Mouse (Mus musculus): ENCODE measurements around the gene Ccl3. TPM values are rescaled to one million over a fixed set of nuclear protein-coding genes. Genes with fewer than 3 reads are reported as not detected.

Ccl3 gene
- 0.91 and 1.9 TPM in 2 replicates for polyA plus RNA-seq (2015; fragmentation: Nextera tagmentation; extraction: Ambion mirVana)

DNA sequence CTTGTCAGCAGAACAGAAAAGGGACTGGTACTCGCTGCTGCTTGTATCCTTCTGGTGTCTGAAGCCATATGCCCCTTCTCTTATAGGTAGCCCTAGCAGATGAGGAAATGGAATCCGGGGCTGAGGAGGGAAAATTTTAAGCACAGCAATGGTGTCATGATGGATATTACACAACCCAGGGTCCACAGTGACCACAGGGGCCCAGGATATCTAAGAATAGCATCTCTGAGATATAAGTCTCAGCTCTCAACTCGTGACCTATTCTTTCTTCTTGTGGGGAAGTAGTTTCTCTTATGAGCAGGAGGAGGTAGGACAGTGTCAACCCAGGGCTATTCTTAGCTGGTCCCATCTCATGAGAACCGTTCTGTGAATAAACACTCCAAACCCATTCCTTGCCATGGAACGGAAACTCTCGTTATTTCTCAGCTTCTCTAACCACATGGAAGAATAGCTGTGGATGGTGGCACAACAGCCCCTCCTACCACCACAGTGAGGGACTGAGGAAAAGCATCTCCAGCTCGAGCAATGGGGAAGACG, at the start of gene Ccl3:
Ccl3 (minus strand) TSS at position 51 of the 537 bp plus-strand sequence.
- 82% methylated on average over 8 of the region's 8 CpGs for WGBS

DNA sequence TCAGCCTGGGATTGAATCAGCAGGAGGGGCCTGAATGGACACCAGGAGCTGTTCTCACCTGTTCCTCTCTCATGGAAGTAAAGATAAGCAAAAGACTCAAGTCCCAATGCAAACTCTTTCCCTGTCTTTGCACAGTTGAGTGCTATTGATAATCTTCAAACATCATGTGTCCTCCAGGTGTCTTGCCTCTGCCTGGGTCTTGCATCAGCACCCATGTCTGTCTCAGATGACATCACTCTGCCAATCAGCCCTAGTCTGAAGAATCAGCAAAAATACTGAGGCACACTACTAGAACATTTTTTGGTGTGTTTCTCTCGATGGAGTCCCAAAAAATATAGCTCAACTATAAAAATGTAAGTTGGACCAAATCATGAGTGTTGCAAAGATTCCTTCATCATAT, 42.9 kb upstream of the Ccl3 start:
- WGBS, result 75% methylated on average over 1 of the region's 1 CpGs
- Histone ChIP-seq H3K27ac (replicated peaks) (no peak overlapping the region), H3K4me1 (no peaks in the 10 kb centered on the region), H3K9ac (replicated peaks) (no peak overlapping the region), H3K27me3 (replicated peaks) (no peaks in the 10 kb centered on the region), H3K9me3 (replicated peaks) (no peaks in the 10 kb centered on the region), H3K4me2 (no peak overlapping the region), H3K4me3 (replicated peaks) (no peak overlapping the region), H3K36me3 (no peaks in the 10 kb centered on the region)
- ATAC-seq (ENCODE audit: low FRiP score), result no peak

More for the DNA sequence above, at the start of gene Ccl3:
- ATAC-seq (ENCODE audit: low FRiP score), result no peak
- no peaks in the 10 kb centered on the region for H3K9me3 ChIP-seq (replicated peaks)
- no peaks in the 10 kb centered on the region for H3K36me3 ChIP-seq
- no peak within 1 kb of the TSS for H3K4me2 ChIP-seq
- no peak within 1 kb of the TSS for H3K4me3 ChIP-seq (replicated peaks)
- H3K9ac ChIP-seq (replicated peaks), result no peak within 1 kb of the TSS
- no peak within 1 kb of the TSS for H3K27ac ChIP-seq (replicated peaks)
- H3K4me1 ChIP-seq, result no peaks in the 10 kb centered on the region
- H3K27me3 ChIP-seq (replicated peaks), result no peaks in the 10 kb centered on the region

DNA sequence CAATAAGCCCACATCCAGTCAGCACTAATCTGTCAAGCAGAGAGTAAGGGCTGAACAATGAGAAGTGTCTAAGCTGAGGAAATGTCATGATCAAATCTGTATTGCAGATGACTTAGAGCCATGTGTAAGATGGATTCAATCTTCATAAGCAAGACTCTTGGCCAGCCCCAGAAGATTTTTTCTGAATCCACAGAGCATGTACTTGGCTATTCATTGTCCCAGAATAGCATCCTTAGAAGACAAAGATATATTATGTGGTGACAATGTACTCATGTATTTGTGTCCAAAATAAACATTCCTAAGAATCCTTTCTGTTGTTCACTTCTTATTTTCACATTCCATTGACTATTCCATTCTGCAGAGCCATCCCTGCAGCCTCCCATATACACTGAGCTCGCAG, 40.8 kb upstream of the Ccl3 start:
- Histone ChIP-seq H3K4me3 (replicated peaks) (no peak overlapping the region), H3K27me3 (replicated peaks) (no peaks in the 10 kb centered on the region), H3K9ac (replicated peaks) (no peak overlapping the region), H3K4me1 (no peaks in the 10 kb centered on the region), H3K27ac (replicated peaks) (no peak overlapping the region), H3K9me3 (replicated peaks) (no peaks in the 10 kb centered on the region), H3K4me2 (no peak overlapping the region), H3K36me3 (no peaks in the 10 kb centered on the region)
- WGBS, result 82% methylated on average over 1 of the region's 1 CpGs
- no peak for ATAC-seq (ENCODE audit: low FRiP score)

DNA sequence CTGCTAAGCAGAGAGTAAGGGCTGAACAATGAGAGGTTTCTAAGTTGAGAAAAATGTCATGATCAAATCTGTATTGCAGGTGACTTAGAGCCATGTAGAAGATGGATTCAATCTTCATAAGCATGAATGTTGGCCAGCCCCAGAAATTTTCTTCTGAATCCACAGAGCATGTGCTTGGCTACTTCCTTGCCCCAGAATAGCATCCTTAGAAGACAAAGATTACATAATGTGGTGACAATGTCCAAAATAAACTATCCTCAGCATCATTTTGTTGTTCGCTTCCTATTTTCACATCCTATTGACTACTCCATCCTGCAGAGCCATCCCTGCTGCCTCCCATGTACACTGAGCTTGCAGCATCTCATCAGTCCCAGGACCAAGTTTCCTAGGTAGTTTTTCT, 26.5 kb upstream of the Ccl3 start:
- no peak for ATAC-seq (ENCODE audit: low FRiP score)
- no peak overlapping the region for H3K9ac ChIP-seq (replicated peaks)
- H3K27ac ChIP-seq (replicated peaks), result no peak overlapping the region
- WGBS, result 89% methylated on average over 1 of the region's 1 CpGs
- H3K4me1 ChIP-seq, result no peaks in the 10 kb centered on the region
- no peak overlapping the region for H3K4me2 ChIP-seq
- H3K9me3 ChIP-seq (replicated peaks), result no peaks in the 10 kb centered on the region
- H3K27me3 ChIP-seq (replicated peaks), result no peaks in the 10 kb centered on the region
- H3K36me3 ChIP-seq, result no peaks in the 10 kb centered on the region
- no peak overlapping the region for H3K4me3 ChIP-seq (replicated peaks)

DNA sequence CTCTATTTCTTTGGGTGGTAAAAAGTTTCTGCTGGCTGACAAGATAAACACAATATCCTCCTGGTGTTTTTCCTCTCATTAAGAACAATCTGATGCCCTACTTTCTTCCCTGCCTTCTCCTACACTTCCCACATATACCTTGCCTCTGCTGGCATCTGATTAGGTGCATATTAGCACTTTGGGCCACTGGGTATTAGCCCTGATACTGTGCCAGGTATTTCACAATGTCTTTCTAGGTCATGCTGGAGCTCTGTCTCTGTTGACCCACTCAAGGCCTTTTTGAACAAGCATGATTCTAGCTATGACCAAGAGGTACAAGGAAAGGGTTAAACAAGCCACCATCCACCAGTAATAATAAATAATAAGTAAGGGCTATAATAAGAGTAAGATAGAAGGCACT, 22.6 kb upstream of the Ccl3 start:
- no peaks in the 10 kb centered on the region for H3K4me1 ChIP-seq
- no peaks in the 10 kb centered on the region for H3K36me3 ChIP-seq
- H3K9me3 ChIP-seq (replicated peaks), result no peaks in the 10 kb centered on the region
- no peak for ATAC-seq (ENCODE audit: low FRiP score)
- H3K9ac ChIP-seq (replicated peaks), result no peak overlapping the region
- H3K27me3 ChIP-seq (replicated peaks), result no peaks in the 10 kb centered on the region
- H3K4me3 ChIP-seq (replicated peaks), result no peak overlapping the region
- no peak overlapping the region for H3K4me2 ChIP-seq
- no peak overlapping the region for H3K27ac ChIP-seq (replicated peaks)

DNA sequence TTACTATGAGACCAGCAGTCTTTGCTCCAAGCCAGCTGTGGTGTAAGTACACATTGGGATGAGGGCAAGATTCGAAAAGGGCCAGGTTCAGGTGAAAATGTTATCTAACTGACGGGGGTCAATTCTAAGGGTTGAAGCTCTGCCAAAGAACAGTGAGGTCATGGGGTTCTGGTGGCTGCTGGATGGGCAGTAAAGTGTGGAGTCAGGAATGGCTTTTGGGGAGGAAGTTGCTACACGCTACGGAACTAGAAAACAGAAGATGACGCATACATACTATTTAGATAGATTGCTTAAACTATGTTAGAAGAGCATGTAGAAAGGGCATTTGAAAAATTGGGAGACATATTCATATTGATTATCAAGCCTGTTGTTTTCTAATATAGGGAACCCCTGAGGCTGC, 14.4 kb upstream of the Ccl3 start:
- Histone ChIP-seq H3K4me2 (no peak overlapping the region), H3K27me3 (replicated peaks) (no peaks in the 10 kb centered on the region), H3K9me3 (replicated peaks) (no peaks in the 10 kb centered on the region), H3K4me1 (no peaks in the 10 kb centered on the region), H3K9ac (replicated peaks) (no peak overlapping the region), H3K36me3 (no peaks in the 10 kb centered on the region), H3K27ac (replicated peaks) (no peak overlapping the region), H3K4me3 (replicated peaks) (no peak overlapping the region)
- ATAC-seq (ENCODE audit: low FRiP score), result no peak
- 81% methylated on average over 5 of the region's 5 CpGs for WGBS

DNA sequence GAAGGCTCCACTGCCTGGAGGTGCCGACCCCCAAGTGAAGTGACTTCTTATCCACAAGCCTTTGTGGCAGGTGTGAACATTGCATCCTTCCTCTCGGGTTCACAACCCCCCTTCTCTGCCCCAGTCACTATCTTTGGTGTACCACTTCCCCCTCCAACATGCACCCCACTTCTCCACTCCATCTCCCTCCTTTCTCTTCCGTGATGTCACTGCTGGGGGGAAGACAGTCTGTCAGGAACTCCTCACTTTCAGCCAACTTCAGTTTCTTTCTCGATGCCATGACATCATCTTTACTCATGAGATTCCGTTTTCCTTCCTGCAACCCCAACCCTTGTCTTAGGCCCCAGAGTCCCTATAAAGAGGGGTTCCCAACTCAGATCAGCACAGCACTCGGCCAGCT, 13.0 kb upstream of the Ccl3 start, which contains the start of gene Ccl4:
Ccl4 (plus strand) TSS at position 381 of the 400 bp plus-strand sequence.
- no peak for ATAC-seq (ENCODE audit: low FRiP score)

DNA sequence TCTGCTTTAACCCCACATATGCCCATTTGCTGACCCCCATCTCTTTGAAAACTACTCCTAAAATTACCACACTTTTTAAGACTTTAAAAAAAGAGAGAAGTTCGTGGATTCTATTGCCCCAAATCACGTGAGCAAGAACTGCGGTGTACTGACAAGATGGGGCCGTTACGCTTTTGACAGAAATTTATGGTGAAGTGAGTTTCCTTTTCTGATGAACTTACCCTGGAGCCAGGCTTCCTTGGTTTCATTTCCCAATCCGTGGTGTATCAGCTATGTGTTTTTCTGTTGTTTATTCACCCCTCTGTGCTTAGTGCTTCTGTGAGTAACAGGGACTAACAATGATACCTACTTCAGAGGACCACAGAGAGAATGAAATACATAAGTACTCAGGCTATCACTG, 9.6 kb upstream of the Ccl3 start:
- Histone ChIP-seq H3K4me3 (replicated peaks) (no peak overlapping the region), H3K27ac (replicated peaks) (no peak overlapping the region), H3K4me2 (no peak overlapping the region), H3K4me1 (no peaks in the 10 kb centered on the region), H3K9me3 (replicated peaks) (no peaks in the 10 kb centered on the region), H3K9ac (replicated peaks) (no peak overlapping the region), H3K36me3 (no peaks in the 10 kb centered on the region), H3K27me3 (replicated peaks) (no peaks in the 10 kb centered on the region)
- ATAC-seq (ENCODE audit: low FRiP score), result no peak
- 72% methylated on average over 6 of the region's 6 CpGs for WGBS

More for the DNA sequence above, 13.0 kb upstream of the Ccl3 start, which contains the start of gene Ccl4:
- Histone ChIP-seq H3K9me3 (replicated peaks) (no peaks in the 10 kb centered on the region), H3K27me3 (replicated peaks) (no peaks in the 10 kb centered on the region), H3K4me1 (no peaks in the 10 kb centered on the region), H3K4me2 (no peak within 1 kb of the TSS), H3K27ac (replicated peaks) (no peak within 1 kb of the TSS), H3K4me3 (replicated peaks) (no peak within 1 kb of the TSS), H3K9ac (replicated peaks) (no peak within 1 kb of the TSS), H3K36me3 (no peaks in the 10 kb centered on the region)
- WGBS, result 88% methylated on average over 6 of the region's 6 CpGs

DNA sequence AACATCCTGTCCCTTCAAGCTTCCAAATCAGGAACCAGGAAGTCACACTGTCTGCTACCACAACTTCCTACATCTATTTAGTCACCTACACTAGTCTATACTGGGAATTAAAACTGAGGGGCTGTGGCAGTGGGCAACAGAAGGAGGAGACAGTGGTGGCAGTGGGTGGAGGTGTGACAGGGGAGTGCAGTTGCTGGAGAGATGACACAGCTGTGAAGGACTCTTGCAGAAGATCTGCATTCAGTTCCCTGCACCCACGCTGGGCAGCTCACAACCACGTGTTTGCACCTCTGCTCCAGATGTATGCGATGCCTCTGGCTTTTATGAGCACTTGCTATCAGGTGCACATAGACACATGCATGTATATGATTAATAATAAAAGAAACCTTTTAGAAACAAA, 8.4 kb upstream of the Ccl3 start:
- 85% methylated on average over 3 of the region's 3 CpGs for whole genome bisulfite sequencing
- no peak for ATAC-seq (ENCODE audit: low FRiP score)
- no peaks in the 10 kb centered on the region for H3K4me1 ChIP-seq
- H3K9ac ChIP-seq (replicated peaks), result no peak overlapping the region
- H3K9me3 ChIP-seq (replicated peaks), result no peaks in the 10 kb centered on the region
- H3K4me3 ChIP-seq (replicated peaks), result no peak overlapping the region
- H3K27me3 ChIP-seq (replicated peaks), result no peaks in the 10 kb centered on the region
- H3K4me2 ChIP-seq, result no peak overlapping the region
- no peak overlapping the region for H3K27ac ChIP-seq (replicated peaks)
- H3K36me3 ChIP-seq, result no peaks in the 10 kb centered on the region

DNA sequence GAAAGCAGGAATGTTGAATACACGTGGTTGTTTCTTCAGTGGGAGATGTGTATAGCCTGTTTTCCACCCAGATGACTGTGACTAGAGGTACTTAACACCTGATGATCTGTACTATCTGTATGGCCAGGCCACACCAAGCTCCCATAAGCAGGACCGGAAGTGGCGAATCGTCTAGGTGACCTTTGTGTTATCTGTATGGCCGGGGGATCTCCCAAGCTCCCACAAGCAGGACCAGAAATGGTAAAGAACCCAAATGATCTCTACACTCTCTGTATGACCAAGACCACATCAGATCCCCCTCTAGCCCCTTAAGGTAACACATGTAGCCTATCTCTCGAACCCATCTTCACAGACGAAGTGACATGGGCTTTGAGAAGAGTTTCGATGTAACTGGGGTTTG, 5.5 kb upstream of the Ccl3 start:
- Histone ChIP-seq H3K4me2 (no peak overlapping the region), H3K9ac (replicated peaks) (no peak overlapping the region), H3K27ac (replicated peaks) (no peak overlapping the region), H3K9me3 (replicated peaks) (no peaks in the 10 kb centered on the region), H3K36me3 (no peaks in the 10 kb centered on the region), H3K4me3 (replicated peaks) (no peak overlapping the region), H3K4me1 (no peaks in the 10 kb centered on the region), H3K27me3 (replicated peaks) (no peaks in the 10 kb centered on the region)
- 91% methylated on average over 8 of the region's 8 CpGs for WGBS
- no peak for ATAC-seq (ENCODE audit: low FRiP score)

DNA sequence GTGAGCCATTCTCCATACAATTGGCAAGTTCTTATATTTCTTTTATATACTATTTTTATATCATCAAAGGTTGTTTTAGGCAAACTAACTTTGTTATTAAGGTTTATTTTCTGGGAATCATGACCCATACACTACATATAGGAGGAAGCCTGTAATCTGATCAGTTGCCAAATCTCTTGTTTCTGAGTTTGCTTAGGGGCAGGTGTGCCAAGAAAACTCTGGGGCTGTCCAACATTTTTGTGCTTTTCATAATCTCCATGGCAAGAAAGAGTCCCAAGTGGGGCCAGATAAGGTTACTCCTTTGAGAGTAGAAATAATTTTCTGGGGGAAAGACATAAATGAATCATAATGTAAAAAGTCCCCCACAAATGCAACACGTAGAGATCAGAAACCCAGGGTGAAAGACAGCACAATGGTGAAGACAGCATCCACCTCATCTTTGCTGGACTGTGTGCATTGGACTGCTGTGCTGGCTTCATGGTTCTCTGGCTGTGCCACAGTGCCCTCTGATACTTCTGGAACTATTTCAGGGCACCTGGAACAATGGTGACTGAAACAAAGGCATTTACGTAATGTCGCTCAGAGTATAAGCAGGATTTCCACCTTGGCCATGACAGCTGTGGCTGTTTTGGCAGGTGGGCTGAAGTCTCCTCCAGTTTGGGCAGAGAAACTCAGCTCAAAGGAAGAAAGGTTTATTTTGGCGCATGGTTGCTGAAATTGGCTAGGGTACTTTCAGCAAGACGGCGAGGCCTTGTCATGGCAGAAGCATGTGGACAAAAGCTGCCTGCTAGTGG, 2.6 kb downstream of the Ccl3 start:
- no peak overlapping the region for H3K9ac ChIP-seq (replicated peaks)
- no peak overlapping the region for H3K4me3 ChIP-seq (replicated peaks)
- WGBS, result 96% methylated on average over 6 of the region's 6 CpGs
- no peaks in the 10 kb centered on the region for H3K27me3 ChIP-seq (replicated peaks)
- no peak overlapping the region for H3K4me2 ChIP-seq
- H3K27ac ChIP-seq (replicated peaks), result no peak overlapping the region
- no peaks in the 10 kb centered on the region for H3K4me1 ChIP-seq
- no peak for ATAC-seq (ENCODE audit: low FRiP score)
- no peaks in the 10 kb centered on the region for H3K9me3 ChIP-seq (replicated peaks)
- no peaks in the 10 kb centered on the region for H3K36me3 ChIP-seq

DNA sequence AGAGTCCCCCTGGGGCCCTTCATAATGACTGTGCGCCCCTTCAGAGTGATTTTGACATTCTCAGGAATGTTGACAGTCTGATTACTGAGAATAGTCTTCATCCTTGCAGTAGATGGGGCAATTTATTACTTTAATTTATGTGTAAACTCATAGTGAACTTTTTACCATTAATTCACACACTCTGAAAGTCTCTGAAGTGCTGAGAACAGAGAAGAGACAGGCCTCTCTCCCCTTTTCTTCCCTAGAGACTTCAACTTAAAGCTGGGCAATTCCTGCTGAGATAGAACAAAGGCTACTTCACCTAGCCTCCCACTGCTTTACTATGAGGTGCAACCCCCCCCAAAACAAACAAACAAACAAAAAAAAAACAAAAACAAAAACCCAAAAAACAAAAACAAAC, 3.6 kb downstream of the Ccl3 start, which contains the start of gene Rpl9-ps1:
Rpl9-ps1 (minus strand) TSS at position 101 of the 400 bp plus-strand sequence.
- no peaks in the 10 kb centered on the region for H3K9me3 ChIP-seq (replicated peaks)
- ATAC-seq (ENCODE audit: low FRiP score), result no peak
- no peaks in the 10 kb centered on the region for H3K36me3 ChIP-seq
- H3K4me2 ChIP-seq, result no peak within 1 kb of the TSS
- 83% methylated on average over 1 of the region's 1 CpGs for WGBS
- H3K27me3 ChIP-seq (replicated peaks), result no peaks in the 10 kb centered on the region
- H3K9ac ChIP-seq (replicated peaks), result no peak within 1 kb of the TSS
- H3K4me1 ChIP-seq, result no peaks in the 10 kb centered on the region
- no peak within 1 kb of the TSS for H3K27ac ChIP-seq (replicated peaks)
- no peak within 1 kb of the TSS for H3K4me3 ChIP-seq (replicated peaks)

Data from neural tube, embryonic 15.5 days (tissue).